Mouse (Mus musculus): ENCODE results near the gene Lpp. TPM values are rescaled to one million over a fixed set of nuclear protein-coding genes. Genes with fewer than 3 reads are reported as not detected.

Lpp gene
- total RNA-seq, 2 experiments from 2014 or later, result 5.9 to 6.0 TPM

DNA sequence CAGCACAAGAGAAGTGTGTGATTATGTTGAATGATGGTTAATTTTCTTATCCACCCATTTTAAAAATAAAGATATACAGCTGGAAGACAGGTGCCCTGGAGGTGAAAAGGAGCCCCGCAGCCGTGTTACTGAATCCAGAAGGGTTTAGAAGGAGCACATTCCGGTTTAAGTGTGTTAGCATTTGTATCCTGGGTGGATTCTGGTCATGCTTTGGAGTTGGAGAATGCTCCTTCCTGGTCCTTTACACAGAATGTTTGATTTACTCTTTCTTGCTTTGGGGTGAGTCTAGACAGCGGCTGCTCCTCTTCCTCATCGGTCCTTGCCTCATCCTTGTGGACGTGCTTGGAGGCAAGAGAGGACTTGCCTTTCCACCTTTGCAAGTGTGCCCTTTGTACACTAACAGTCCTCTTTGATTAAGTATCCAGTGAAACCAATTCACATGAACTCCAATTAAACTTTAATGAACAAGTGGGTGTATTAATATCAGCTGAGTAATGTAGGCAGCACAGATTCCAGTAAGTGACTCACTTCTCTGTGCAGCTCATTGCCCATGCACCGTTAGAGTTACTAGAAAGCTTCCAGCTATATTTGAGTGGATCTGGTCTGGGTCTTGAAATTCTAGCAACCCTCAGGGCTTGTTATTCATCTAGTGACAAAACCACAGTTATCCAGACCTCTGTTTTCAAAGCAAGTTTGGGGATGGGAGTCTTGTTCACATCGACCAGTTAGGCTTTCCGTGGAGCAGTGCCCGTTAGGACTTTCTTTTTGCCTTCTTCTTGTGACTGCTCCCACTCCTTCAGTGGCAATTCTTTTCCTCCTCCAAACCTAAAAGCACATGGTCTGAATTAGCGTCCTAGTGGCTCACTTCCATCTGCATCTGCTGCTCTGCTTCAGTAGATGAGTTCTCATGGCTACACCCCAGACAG lies 121.8 kb downstream of the Lpp start:
- intact Hi-C loops (cut with DNase I), result no loop called here
- no peak for DNase-seq (ENCODE audit: low spot score in 2 of 2)

DNA sequence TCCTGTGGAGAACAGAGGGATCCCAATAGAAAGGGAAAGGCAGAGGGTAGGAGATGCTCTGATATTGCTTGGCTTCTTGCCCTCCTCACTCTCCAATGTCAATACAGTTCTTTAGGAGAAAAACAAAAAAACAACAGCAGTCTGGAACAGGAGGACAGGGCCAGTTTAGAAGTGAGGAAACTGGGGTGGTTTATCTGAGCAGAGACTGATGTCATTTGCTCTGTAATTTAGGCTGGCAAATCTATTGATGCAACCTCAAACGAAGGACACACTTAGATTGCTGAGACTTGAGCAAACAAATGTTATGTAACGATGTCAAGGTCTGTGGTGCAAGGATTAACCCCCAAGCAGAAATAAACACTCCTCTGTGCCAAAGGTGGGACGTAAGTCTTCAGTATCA lies 123.7 kb downstream of the Lpp start:
- intact Hi-C loops (cut with DNase I), result no loop called here
- DNase-seq (ENCODE audit: low spot score in 2 of 2), result no peak

DNA sequence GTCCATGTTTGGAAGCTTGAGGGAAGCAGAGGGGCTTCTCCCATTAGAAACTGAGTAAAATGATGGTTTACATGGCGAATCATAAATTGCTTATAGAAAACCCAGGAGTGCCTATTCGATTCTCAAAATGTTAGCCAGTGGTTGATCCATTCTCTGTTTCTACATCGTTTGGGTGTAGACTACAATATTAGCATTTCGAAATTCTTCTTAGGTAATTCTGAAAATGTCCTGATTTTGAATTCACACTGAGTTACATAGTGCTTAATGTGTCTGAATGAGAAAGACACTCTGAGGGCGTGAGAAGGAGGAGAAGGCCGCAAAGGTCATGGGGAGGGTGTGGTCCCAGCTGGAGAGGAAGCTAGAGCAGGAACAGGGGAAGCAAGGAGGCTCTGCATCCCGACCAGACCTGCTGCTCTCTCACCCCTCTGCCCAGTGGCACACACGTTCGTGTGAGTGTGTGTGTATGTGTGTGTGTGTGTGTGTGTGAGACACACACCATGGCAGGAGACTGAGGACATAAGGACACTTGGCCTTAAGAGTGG lies 124.3 kb downstream of the Lpp start:
- intact Hi-C loops (cut with DNase I), result no loop called here

DNA sequence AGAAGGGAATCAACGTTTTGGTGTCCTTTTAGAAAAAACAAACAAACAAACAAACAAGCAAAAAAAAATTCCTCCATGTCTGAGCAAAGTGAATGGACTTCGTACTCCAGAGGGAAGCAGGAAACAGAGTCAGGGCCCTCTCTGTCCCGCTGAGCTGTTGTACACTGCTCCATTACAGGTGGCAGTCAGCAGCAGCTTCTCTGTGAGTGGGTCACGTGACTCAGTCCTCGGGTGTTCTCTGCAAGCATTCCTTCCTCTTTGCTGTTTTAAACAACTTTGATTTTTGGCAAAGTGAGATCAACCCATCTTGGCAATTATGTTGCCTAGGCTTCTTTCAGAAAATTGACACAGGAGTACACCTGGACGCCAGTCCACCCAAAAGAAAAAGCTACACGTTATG lies 125.5 kb downstream of the Lpp start:
- intact Hi-C loops (cut with DNase I), result no loop called here
- no peak for DNase-seq (ENCODE audit: low spot score in 2 of 2)

More for the DNA sequence above, 124.3 kb downstream of the Lpp start:
- DNase-seq (ENCODE audit: low spot score in 2 of 2), result no peak

DNA sequence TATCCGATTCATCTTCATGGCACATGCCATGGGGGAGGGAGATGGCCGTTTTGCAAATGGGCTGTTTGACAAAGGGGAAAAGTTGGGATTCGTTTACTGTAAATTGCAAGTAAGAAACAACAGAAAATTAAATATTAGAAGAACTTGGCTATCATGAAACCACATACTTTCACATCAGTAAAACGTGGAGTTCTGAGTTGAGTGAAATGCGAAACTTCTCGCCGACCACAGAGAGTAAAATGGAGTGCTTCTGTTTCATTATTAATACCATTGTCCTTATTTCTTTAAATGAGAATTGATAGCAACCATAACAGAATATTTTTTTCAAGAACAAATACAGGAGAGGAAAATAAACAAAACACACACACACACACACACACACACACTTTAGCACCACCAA lies 133.9 kb downstream of the Lpp start:
- intact Hi-C loops (cut with DNase I), result no loop called here

DNA sequence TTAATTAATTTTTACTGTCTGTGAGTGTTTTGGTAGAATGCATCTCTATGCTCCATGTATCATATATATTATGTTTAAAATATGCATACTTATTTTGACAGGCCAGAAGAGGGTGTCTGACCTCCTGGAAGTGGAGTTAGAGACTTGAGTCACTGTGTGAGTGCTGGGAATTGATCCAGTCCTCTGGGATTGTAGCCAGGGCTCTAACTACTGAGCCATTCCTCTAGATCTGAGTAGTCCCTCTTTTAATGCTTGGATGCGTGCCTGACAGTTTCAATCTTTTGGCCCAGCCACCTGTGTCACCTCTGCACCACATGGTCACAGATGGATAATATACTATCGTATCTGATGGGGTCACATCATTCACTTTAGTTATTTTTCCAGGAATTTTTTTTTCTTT lies 138.4 kb downstream of the Lpp start:
- intact Hi-C loops (cut with DNase I), result no loop called here
- no peak for DNase-seq (ENCODE audit: low spot score in 2 of 2)

More for the DNA sequence above, 133.9 kb downstream of the Lpp start:
- DNase-seq (ENCODE audit: low spot score in 2 of 2), result no peak

DNA sequence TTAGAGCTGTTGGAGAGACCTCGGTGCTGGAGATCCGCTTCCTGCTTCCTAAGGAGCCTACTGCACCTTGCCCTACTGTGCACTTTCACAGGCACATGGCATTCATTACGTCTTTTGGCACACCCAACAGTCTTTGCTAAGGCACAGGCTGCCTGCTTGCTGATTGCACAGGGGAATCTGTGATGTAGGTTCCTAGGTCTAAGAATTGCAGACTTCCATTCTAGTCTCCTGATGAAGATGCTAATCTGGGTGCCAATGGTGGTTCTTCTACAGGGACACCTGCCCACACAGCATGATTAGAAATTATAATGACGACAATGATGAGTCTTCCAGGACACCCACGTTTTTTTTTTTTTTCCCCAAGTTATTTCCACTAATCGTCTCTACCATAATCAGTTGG lies 141.9 kb downstream of the Lpp start:
- intact Hi-C loops (cut with DNase I), result no loop called here
- DNase-seq (ENCODE audit: low spot score in 2 of 2), result peak in 1 of 2 experiments; percentile 73

DNA sequence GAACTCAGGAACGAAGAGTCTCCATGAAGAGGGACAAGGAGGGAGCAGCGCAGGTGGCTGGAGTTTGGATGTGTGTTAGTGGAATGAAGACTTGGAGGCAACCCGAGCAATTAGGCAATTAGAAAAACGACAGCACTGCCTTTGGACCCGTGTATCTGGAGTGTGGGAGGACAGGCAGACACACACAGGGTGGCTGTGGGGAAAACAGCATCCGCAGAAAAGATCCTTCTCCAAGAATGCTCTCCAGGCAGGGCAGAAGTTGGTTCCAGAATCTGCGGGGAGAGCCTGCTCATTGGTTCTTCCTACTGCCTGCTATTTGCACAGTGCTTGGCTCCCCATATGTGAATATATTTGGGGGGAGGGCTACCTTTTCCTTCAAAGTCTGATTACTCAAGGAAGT lies 143.0 kb downstream of the Lpp start:
- intact Hi-C loops (cut with DNase I), result no loop called here

DNA sequence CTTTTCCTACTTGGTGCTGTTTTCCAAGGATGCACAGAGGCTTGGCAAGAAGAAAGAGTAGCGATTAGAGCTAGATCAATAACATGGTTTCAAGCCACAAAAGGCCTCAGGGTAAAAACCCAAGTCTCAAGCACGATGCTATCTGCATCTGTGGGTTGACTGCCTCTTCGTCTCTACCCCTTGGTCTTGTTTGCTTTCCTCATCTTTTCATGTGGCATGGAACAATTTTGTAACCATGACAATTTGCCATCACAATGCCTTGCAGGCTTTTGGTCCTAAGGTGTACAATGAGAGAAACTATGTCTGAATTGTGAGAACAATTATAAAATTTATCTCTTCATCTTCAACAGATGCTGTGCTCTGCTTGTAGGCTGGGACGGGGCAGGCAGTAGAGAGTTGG lies 145.7 kb downstream of the Lpp start:
- intact Hi-C loops (cut with DNase I), result no loop called here
- no peak for DNase-seq (ENCODE audit: low spot score in 2 of 2)

More for the DNA sequence above, 143.0 kb downstream of the Lpp start:
- DNase-seq (ENCODE audit: low spot score in 2 of 2), result peak in 1 of 2 experiments; percentile 28

DNA sequence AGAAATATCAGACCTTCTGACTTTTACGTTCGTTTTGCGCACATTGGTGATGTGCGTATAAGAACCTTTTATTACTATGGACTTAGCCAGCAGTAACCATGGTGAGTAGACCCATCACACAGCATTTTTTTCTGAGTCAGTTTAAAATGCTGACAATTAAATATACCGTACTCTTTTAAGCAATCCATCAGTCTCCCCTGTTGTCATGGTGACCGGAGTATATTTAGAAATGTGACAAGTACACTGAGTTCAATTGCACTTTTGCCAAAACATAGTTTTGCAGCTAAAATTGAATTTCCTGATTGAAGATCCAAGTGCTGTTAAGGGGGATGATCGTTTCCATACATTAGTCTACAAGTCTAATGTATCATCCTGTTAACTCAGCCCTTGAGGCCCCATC lies 149.6 kb downstream of the Lpp start:
- DNase-seq (ENCODE audit: low spot score in 2 of 2), result peak; percentile 48 to 84
- intact Hi-C loops (cut with DNase I), result no loop called here

DNA sequence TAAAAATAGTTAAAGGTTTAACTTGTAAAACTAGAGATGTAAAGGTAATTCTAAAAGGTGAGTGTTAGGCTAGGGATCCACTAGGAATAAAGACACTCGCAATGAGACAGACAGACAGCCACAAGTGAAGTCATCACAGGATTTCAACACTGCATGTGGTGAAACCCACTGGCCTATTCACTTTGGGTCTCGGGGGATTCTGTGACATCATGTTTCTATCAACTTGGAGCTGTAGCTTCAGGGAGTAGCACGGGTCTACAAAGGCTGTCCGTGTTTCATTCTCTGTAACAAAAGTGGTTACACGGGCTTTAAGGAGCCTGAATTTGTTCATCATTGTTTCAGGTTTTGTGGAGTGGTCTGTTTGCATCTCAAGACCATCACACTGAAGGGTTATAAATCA lies 152.1 kb downstream of the Lpp start:
- DNase-seq (ENCODE audit: low spot score in 2 of 2), result no peak
- intact Hi-C loops (cut with DNase I), result no loop called here

DNA sequence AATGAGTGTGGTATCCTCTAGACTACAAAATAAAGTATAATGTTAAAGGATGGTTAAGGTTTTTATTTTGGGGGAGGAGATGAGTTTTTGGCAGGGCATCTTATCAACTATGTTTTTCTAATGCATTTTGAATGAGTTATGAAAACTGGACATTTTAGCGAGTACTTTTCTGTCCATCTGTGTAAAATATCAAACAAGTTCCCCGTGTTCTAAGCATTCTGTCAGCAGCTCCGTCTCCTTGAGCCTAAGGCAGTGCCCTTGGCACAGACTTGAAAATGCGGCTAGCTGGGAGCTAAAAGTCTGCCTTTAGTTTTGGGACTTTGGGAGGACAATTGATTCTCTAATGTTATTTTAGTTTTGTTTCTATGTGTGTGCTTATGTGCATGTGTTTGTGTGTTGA lies 165.2 kb downstream of the Lpp start:
- intact Hi-C loops (cut with DNase I), result no loop called here
- DNase-seq (ENCODE audit: low spot score in 2 of 2), result no peak

DNA sequence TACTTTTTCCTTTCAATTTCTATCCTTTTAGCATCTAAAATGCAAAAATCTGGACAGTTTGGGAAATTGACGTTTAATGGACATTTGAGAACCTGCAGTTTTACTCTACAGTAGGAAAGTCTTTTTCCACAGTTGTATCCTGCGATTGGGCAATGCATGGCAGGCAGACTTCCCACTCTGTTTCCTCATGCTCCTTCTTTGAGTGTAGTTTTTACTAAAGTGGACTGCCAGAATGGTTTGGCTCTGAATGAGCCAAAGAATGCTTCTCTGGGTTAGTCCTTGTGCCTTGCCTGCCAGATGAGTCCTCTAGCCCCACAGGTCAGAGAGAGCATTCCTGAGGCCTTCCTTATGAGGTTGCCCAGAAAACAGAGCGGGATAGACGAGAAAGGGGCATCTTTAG lies 166.5 kb downstream of the Lpp start:
- intact Hi-C loops (cut with DNase I), result no loop called here
- no peak for DNase-seq (ENCODE audit: low spot score in 2 of 2)

DNA sequence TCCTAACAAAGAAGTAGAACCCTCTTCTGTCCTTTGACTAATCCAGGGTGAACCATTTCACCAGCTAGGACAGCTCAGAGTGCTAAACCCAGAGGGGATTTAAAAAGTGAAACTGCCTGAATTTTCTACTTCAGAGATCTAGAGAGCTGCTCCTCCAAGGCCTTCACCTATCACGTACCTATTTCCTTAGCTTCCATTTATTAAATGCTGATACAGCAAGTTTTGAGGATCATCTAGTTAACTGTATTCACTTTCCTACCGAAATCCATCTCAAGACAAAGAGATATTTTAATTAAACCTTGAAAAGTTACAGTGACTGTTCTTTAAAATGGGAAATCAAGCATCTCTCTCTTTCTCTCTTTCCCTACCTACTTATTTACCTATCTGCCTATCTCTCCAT lies 167.7 kb downstream of the Lpp start:
- intact Hi-C loops (cut with DNase I), result no loop called here

DNA sequence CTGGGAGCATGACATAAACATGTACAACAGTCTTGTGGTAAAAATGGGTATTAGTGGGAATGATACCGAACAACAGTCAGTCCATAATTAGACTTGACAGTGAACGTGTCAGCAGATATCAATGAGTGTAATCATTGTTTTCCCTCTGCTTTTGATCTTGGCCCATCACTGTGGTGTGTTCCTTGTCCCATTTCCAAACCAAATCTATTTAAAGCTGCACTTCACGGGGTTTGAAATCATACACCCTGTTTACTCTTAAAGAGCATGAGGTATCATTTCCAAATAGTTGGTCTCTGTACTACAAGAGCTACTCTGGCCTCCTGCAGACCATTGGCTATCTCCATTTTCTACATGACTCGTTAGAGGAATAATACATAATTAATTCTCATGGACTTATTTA lies 168.3 kb downstream of the Lpp start:
- intact Hi-C loops (cut with DNase I), result no loop called here
- no peak for DNase-seq (ENCODE audit: low spot score in 2 of 2)

More for the DNA sequence above, 167.7 kb downstream of the Lpp start:
- no peak for DNase-seq (ENCODE audit: low spot score in 2 of 2)

DNA sequence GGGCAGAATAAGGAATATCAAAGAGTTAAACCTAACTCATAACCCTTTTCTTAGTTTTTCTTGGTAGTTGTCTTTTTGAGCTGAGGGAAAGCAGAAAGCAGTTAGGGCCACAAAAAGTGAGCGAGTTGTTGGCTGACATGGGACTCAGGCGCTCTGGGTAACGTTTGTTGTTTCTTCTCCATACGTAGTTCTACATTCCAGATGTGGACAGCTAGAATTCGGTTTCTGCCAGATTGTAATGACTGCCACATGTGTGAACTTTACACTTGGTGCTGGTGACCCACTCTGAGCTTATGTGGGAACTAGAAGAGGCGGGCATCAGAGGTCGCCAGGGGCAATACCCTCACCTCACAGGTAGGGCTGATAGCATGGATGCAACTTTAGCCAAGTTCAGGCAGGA lies 172.0 kb downstream of the Lpp start:
- intact Hi-C loops (cut with DNase I), result no loop called here
- no peak for DNase-seq (ENCODE audit: low spot score in 2 of 2)

DNA sequence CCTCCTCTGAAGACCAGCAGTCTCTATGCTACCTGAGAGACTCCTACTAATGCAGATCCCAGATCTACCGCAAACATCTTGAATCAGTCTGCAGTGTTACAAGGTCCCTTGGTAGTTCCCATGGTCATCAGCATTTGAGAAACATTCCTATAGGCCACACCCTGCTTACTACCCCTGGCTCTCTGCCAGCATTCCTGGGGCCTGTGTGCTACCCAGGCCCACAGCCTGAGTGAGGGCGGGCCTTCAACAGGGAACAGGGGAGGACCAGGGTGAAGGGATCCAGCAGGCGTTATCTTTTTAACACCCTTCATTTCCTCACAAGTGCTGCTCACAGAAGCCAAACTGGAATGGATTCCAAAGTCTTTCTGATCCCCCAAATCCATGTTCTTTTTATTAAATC lies 173.0 kb downstream of the Lpp start:
- intact Hi-C loops (cut with DNase I), result no loop called here
- DNase-seq (ENCODE audit: low spot score in 2 of 2), result no peak

DNA sequence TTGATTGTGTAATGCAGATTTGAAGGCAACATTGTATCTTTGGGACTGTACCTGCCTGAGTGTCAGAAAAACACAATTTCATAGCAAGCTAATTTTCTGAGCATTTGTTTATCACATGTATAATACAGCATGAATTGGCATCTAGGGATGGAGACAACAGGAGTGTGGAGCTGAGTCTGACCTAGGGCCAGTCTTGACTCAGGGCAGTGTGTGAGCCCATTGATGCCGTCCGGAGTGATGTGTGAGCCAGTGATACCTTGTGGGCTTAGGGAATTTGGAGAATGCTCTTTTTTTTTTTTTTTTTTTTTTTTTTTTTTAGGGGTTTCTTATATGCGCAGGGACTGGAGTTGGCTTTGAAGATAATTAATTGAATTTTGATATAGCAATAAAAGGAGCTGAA lies 174.3 kb downstream of the Lpp start:
- intact Hi-C loops (cut with DNase I), result no loop called here
- DNase-seq (ENCODE audit: low spot score in 2 of 2), result no peak

DNA sequence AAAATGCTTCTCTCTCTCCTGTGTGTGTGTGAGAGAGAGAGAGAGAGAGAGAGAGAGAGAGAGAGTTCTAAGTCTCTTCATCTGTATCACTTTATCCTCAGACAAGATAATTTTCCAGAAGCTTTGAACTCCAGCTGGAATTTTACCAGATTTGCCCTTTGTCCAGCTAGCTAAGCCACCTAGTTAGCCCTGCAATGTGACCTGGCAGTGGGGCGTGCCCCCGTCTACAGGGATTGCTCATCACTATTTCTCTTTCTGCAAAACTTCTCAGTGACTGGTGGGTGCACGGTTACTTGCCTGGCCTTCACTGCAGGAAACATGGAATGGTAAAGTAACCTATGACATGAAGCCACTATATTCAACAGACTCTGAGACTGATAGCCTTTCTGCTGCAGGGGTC lies 174.8 kb downstream of the Lpp start:
- intact Hi-C loops (cut with DNase I), result no loop called here
- no peak for DNase-seq (ENCODE audit: low spot score in 2 of 2)

DNA sequence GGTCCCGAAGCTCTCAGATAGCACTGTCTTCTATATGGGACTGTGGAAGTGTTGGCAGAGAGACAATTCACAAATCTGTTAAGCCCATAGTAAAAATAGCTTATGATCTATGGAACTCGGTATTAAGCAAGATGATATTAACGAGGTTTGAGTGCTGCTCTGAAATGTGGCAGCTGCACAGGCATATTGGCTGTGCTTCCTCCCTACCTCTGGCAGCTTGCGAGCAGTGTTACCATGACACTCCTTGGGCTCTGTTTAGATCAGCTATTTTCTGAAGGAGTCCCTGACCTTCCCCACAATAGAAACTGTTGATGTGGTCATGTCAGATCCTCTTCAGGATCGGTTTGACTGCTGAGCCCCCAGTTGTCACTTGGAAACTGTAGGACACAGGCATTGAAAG lies 176.4 kb downstream of the Lpp start:
- intact Hi-C loops (cut with DNase I), result no loop called here
- DNase-seq (ENCODE audit: low spot score in 2 of 2), result peak in 1 of 2 experiments; percentile 27

DNA sequence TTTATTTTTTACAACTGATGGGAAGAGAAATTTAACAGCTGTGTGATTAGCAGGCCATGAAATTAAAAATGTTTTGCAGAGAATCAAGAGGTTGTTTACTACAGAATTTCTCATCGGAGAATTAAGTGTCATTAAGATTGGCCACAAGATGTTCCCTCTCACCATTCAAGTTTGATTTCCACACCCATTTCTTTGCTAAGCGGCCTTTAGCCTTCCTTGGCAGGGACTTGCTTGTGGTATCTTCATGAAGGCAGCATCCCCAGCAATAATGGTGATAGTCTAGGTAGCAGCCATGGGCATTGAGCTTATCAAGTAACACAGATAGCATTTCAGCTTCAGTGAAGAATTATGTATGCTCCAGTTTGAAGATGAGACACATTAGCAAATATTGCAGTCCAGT lies 183.7 kb downstream of the Lpp start:
- DNase-seq (ENCODE audit: low spot score in 2 of 2), result no peak
- intact Hi-C loops (cut with DNase I), result no loop called here
